Mouse (Mus musculus) embryonic facial prominence, embryonic 11.5 days (tissue): Measurements from ENCODE around the gene Rbm18. TPM values are rescaled to one million over a fixed set of nuclear protein-coding genes. Genes with fewer than 3 reads are reported as not detected.
A peak's percentile ranks its signal among the peaks of the same experiment; 100 is the strongest.
"Not testable (repeated sequence)": the region's sequence is repeated elsewhere in the genome, so short reads cannot be mapped to it uniquely, and the experiment has no call there.

ENCODE experiments used
- ATAC-seq: fragments of 200-750 bp; cut with Nextera tagmentation; replicated peaks from 2 replicates; pipeline ENCODE4 v1.8.0; 2017; ENCODE audit warnings: low read depth; ENCODE audit not compliant: insufficient number of reproducible peaks, low FRiP score, low TSS enrichment
- DNase-seq: peaks from one replicate; pipeline ENCODE4 v3.0.0-alpha.2; 2015; ENCODE audit warnings: low spot score
- H3K27ac ChIP-seq: fragments of 300-500 bp; sonication (generic); replicated peaks from 2 replicates; pipeline ENCODE4 v1.5.1; 2014; ENCODE audit warnings: mild to moderate bottlenecking, low read depth, low read length, control low read depth
- H3K27me3 ChIP-seq: fragments of 300-500 bp; sonication (generic); 2 replicates; pipeline ENCODE4 v1.6.1; 2014; ENCODE audit warnings: mild to moderate bottlenecking, low read length, moderate library complexity, mixed read lengths; ENCODE audit not compliant: control insufficient read depth, insufficient read depth
- H3K36me3 ChIP-seq: fragments of 300-500 bp; sonication (generic); replicated peaks from 2 replicates; pipeline ENCODE4 v1.6.1; 2014; ENCODE audit warnings: low read depth, mild to moderate bottlenecking, low read length, moderate library complexity, mixed read lengths; ENCODE audit not compliant: control insufficient read depth, insufficient read depth
- H3K4me1 ChIP-seq: fragments of 300-500 bp; sonication (generic); 2 replicates; pipeline ENCODE4 v1.6.1; 2014; ENCODE audit warnings: low read length, mixed read lengths; ENCODE audit not compliant: control insufficient read depth, insufficient read depth
- H3K4me2 ChIP-seq: fragments of 300-500 bp; sonication (generic); 2 replicates; pipeline ENCODE4 v1.6.1; 2014; ENCODE audit warnings: low read depth, mild to moderate bottlenecking, control low read depth, low read length, moderate library complexity
- H3K4me3 ChIP-seq: fragments of 300-500 bp; sonication (generic); 2 replicates; pipeline ENCODE4 v1.5.1; 2014; ENCODE audit warnings: low read depth, low read length, control low read depth
- H3K9ac ChIP-seq: fragments of 300-500 bp; sonication (generic); replicated peaks from 2 replicates; pipeline ENCODE4 v1.6.1; 2014; ENCODE audit warnings: mild to moderate bottlenecking, control low read depth, low read length
- H3K9me3 ChIP-seq: fragments of 300-500 bp; sonication (generic); replicated peaks from 2 replicates; pipeline ENCODE4 v1.6.1; 2016; ENCODE audit warnings: mild to moderate bottlenecking, low read length, inconsistent platforms, mixed read lengths; ENCODE audit not compliant: control insufficient read depth
- WGBS: fragments of 180-500 bp; shearing (Covaris S2); extraction: QIAGEN DNeasy Blood & Tissue Kit; methylation state at CpG from one replicate; pipeline ENCODE4 v1.1.7; 2014; 5-methylcytosine and 5-hydroxymethylcytosine counted together
- polyA plus RNA-seq: library from polyadenylated mRNA; unstranded; fragments of >200 nt; fragmentation: Nextera tagmentation; extraction: Ambion mirVana; gene quantifications from 2 replicates; pipeline ENCODE4 v1.2.1, GENCODE M21; 2014

The Rbm18 gene
- polyA plus RNA-seq, 1 experiment from 2014 or later, result 114 TPM

DNA sequence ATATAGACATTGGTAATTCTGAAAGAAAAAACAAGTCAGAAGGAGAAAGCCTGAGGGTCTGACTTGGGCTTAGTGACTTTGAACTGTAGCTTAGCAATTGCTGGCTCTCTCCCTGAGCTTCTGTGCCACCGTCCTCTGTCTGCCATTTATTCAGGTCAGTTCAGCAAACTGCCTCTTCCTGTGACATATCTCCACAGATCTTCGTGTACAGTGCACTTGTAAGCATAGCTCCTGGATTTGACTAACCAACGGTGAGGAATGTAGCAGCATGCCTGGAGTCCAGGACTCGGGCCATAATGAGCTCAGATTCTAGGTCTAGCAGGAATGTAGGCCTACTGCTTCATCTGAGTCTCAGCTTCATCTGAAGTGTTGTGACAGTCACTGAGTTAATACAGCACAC is 32.6 kb upstream of the Rbm18 start:
- H3K4me1 ChIP-seq, result no peaks in the 10 kb centered on the region
- no peaks in the 10 kb centered on the region for H3K9me3 ChIP-seq
- ATAC-seq, result no peak
- no peak overlapping the region for H3K4me3 ChIP-seq
- no peaks in the 10 kb centered on the region for H3K27me3 ChIP-seq
- no peaks in the 10 kb centered on the region for H3K36me3 ChIP-seq
- H3K4me2 ChIP-seq, result no peak overlapping the region
- no peak for DNase-seq
- whole genome bisulfite sequencing, result 84% methylated on average over 4 of the region's 4 CpGs
- H3K9ac ChIP-seq, result no peak overlapping the region
- no peak overlapping the region for H3K27ac ChIP-seq

DNA sequence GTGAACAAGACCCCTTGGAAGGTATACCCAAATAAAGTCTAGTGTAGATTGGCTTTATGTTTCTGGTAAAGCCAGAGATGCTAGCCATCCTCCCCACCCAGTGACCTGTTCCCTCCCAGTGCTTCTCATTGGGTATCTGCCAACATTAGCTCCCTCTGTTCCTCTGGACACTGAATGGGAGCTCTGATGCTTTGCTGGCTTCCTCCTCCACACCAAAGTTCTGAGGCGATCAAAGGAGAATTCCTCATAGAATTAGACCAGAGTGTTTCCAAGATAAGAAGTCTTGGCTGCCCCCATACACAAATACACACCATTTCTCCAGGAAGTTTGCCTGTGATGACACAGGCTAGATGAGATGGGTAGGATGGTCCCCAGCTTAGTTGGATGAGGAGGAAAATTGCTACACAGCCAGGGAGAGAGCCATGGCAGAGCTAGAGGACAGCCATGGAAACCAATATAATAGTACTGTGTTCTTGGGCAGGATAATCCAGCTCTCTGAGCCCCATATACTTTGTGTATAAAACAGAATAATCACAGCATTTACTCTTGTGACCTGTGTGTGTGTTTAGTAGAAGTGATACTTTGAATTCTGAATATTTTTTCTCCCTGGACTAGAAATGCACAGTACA is 31.5 kb upstream of the Rbm18 start:
- no peak overlapping the region for H3K4me2 ChIP-seq
- ATAC-seq, result no peak
- no peaks in the 10 kb centered on the region for H3K27me3 ChIP-seq
- no peaks in the 10 kb centered on the region for H3K36me3 ChIP-seq
- DNase-seq, result no peak
- H3K4me3 ChIP-seq, result no peak overlapping the region
- H3K4me1 ChIP-seq, result no peaks in the 10 kb centered on the region
- no peak overlapping the region for H3K9ac ChIP-seq
- H3K9me3 ChIP-seq, result no peaks in the 10 kb centered on the region
- WGBS, result 84% methylated on average over 1 of the region's 1 CpGs
- no peak overlapping the region for H3K27ac ChIP-seq

DNA sequence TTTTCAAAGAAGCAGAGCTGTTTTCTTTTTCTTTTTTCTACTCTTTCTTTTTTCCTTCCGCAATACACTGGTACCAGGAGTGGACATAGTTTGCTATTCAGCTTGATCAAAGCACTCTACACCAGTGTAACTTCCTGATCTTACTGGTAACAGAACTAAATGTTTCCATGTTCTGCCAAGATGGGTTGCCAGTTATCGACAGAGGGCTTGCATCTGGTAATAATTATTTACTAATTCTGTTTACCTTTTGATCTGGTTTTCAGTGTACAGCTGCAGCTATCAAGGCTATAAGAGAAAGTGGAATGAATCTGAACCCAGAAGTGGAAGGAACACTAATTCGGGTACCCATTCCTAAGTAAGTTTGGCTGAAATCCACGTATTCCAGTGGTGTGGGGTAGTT is 22.8 kb upstream of the Rbm18 start:
- ATAC-seq, result no peak; the same call in 1 of the 2 replicates
- Histone ChIP-seq H3K36me3 (no peaks in the 10 kb centered on the region; the same call in 1 of the 2 replicates), H3K27me3 (no peaks in the 10 kb centered on the region), H3K9ac (no peak overlapping the region), H3K4me1 (no peaks in the 10 kb centered on the region; the same call in none of the 2 replicates), H3K4me2 (no peak overlapping the region), H3K27ac (no peak overlapping the region), H3K9me3 (no peaks in the 10 kb centered on the region), H3K4me3 (no peak overlapping the region)
- 40% methylated on average over 4 of the region's 4 CpGs for WGBS
- DNase-seq, result peak; percentile 63

DNA sequence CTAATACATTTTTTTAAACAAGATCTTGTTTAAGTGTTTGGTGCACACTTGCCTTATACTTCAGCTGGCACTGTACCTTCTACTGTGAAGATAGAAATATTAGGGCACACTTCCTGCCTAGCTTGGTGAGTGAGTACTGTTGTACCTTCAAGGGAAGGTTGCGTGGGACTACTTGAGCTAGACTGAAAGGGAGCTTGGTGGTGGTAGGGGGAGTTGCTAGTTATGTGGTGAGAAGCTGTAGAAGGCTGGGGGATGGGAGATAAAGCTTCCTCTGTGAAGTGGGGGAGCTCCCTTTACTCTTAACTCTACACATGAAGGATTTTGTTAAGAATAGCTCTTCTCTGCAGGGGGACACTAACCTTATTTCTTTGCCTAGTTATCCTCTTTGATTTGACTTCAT is 20.9 kb upstream of the Rbm18 start:
- Histone ChIP-seq H3K36me3 (no peaks in the 10 kb centered on the region; the same call in 1 of the 2 replicates), H3K27me3 (no peaks in the 10 kb centered on the region), H3K4me1 (no peaks in the 10 kb centered on the region; the same call in none of the 2 replicates), H3K9me3 (no peaks in the 10 kb centered on the region), H3K4me2 (no peak overlapping the region), H3K4me3 (no peak overlapping the region), H3K27ac (no peak overlapping the region), H3K9ac (no peak overlapping the region)
- WGBS, result 75% methylated on average over 1 of the region's 1 CpGs
- no peak for DNase-seq
- ATAC-seq, result no peak

DNA sequence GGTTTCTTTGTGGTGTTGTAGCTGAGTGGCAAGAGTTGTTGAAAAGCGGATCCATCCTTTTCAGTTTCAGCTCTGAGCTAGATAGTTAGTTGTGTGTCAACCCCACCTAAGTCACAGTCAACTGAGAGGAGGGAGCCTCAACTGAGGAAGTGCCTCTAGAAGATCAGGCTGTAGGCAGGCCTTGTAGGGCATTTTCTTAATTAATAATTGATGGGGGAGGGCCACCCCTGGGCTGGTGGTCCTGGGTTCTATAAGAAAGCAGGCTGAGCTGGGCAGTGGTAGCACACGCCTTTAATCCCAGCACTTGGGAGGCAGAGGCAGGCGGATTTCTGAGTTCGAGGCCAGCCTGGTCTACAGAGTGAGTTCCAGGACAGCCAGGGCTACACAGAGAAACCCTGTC is 15.8 kb upstream of the Rbm18 start:
- H3K9me3 ChIP-seq, result not testable (repeated sequence)

GRCm38 (mm10) chr2:36148876-36149365 is 12.3 kb upstream of the Rbm18 start:
- Histone ChIP-seq H3K9me3 (no peaks in the 10 kb centered on the region), H3K27ac (no peak overlapping the region), H3K4me1 (peaks cover 5% of the 10 kb centered on the region), H3K27me3 (no peaks in the 10 kb centered on the region), H3K9ac (no peak overlapping the region), H3K36me3 (no peaks in the 10 kb centered on the region), H3K4me2 (no peak overlapping the region), H3K4me3 (no peak overlapping the region)
- 25% methylated on average over 7 of the region's 7 CpGs for WGBS
- ATAC-seq (peak; percentile 31; the same call in 1 of the 2 replicates), DNase-seq (peak; percentile 73)

More for the DNA sequence above, 15.8 kb upstream of the Rbm18 start:
- not testable (repeated sequence) for ATAC-seq, H3K4me2 ChIP-seq, H3K36me3 ChIP-seq, DNase-seq, H3K4me1 ChIP-seq, H3K4me3 ChIP-seq, H3K27me3 ChIP-seq, H3K27ac ChIP-seq, H3K9ac ChIP-seq
- 94% methylated on average over 4 of the region's 4 CpGs for WGBS

- H3K9ac ChIP-seq, result no peak overlapping the region
- no peaks in the 10 kb centered on the region; the same call in 1 of the 2 replicates for H3K36me3 ChIP-seq
- H3K4me3 ChIP-seq, result no peak overlapping the region
- WGBS, result 68% methylated on average over 2 of the region's 2 CpGs
- H3K4me1 ChIP-seq, result no peaks in the 10 kb centered on the region
- no peaks in the 10 kb centered on the region for H3K27me3 ChIP-seq
- DNase-seq (no peak), ATAC-seq (no peak)
- H3K27ac ChIP-seq, result no peak overlapping the region
- H3K9me3 ChIP-seq, result no peaks in the 10 kb centered on the region
- no peak overlapping the region for H3K4me2 ChIP-seq
These were observed 2.5 kb upstream of the Rbm18 start for GRCm38 (mm10) chr2:36139096-36139495.

DNA sequence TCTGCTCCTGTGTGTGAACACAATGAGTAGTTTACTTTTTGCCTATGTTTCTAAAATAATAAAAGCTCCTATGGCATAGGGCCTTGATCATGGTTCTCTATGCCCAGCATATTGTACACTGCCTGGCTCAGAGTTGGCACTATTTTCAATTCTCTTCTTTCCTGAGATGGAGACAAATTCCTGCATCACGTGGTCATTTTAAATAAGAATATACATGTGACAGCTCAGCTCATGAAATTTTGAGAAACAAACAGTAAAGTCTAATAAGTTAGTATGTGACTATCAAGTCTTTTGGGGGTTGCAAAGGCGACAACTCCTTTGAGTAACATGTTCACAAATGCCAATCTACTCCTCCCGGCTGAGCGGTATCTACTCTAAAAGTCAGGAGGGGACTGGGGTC is 686 bp downstream of the Rbm18 start:
- Histone ChIP-seq H3K4me2 (peak overlapping the region; percentile 67), H3K9me3 (no peaks in the 10 kb centered on the region), H3K9ac (peak overlapping the region; percentile 90), H3K27ac (peak overlapping the region; percentile 78), H3K4me3 (peak overlapping the region; percentile 73), H3K4me1 (no peaks in the 10 kb centered on the region), H3K36me3 (peaks cover 9% of the 10 kb centered on the region), H3K27me3 (no peaks in the 10 kb centered on the region)
- 2% methylated on average over 4 of the region's 4 CpGs for WGBS
- DNase-seq (no peak), ATAC-seq (no peak)
